8 mouse cellular contexts compared by ENCODE assay signal in genomic region chr4:116824541-116825004, GRCm38 (mm10). TPM values are rescaled to one million over a fixed set of nuclear protein-coding genes. Genes with fewer than 3 reads are reported as not detected.
DNase-seq lines count a peak whose midpoint lies in the region; ATAC-seq and TF ChIP-seq lines count a peak whose summit lies in the region.

No protein-coding gene starts in this region.

- ATAC-seq in erythroid progenitor cell, adult 5-6 weeks (replicated peaks; ENCODE audit: low FRiP score, poor library complexity, severe bottlenecking): peak; percentile 48
- ATAC-seq in heart, embryonic 15.5 days (replicated peaks; ENCODE audit: insufficient number of reproducible peaks, insufficient read depth, low FRiP score, low read depth): peak; percentile 44
- ATAC-seq in liver, embryonic 15.5 days (ENCODE audit: insufficient read depth): peak; percentile 28
- peak; percentile 22; the same call in 1 of the 2 replicates for ATAC-seq in neural tube, embryonic 12.5 days (ENCODE audit: low FRiP score, low read depth)
- peak; percentile 21; the same call in 1 of the 2 replicates for ATAC-seq in stomach, postnatal 0 days (ENCODE audit: low FRiP score, low TSS enrichment)

- peak; percentile 47; the same call in 1 of the 2 replicates for TF ChIP-seq POLR2A in brain, embryonic 14.5 days (IDR thresholded peaks at IDR 0.05; ENCODE audit: borderline replicate concordance, extremely low read depth, insufficient read depth, insufficient read length, poor library complexity, severe bottlenecking)

- H3K27ac ChIP-seq in heart, embryonic 15.5 days: peak overlapping the region; percentile 86
- peak overlapping the region; percentile 66 for H3K27ac ChIP-seq in liver, embryonic 15.5 days (replicated peaks)
- H3K27ac ChIP-seq in neural tube, embryonic 12.5 days: no peak overlapping the region
- H3K27ac ChIP-seq in stomach, postnatal 0 days (replicated peaks): peak overlapping the region; percentile 65; the same call in 1 of the 2 replicates

- H3K9ac ChIP-seq in heart, embryonic 15.5 days: peak overlapping the region; percentile 73
- H3K9ac ChIP-seq in liver, embryonic 15.5 days: peak overlapping the region; percentile 70
- peak overlapping the region; percentile 70 for H3K9ac ChIP-seq in neural tube, embryonic 12.5 days
- H3K9ac ChIP-seq in stomach, postnatal 0 days (ENCODE audit: low read length): peak overlapping the region; percentile 80

- no peak for TF ChIP-seq CTCF in brain, embryonic 14.5 days (IDR thresholded peaks at IDR 0.05; ENCODE audit: borderline replicate concordance, extremely low read depth, insufficient read depth, insufficient read length)
- no peak for TF ChIP-seq CTCF in stomach, postnatal 0 days (IDR thresholded peaks at IDR 0.05; ENCODE audit: low read depth)

- peaks cover 15% of the 10 kb centered on the region for H3K27me3 ChIP-seq in heart, embryonic 15.5 days
- H3K27me3 ChIP-seq in liver, embryonic 15.5 days: peaks cover 20% of the 10 kb centered on the region
- H3K27me3 ChIP-seq in neural tube, embryonic 12.5 days (replicated peaks): peaks cover 16% of the 10 kb centered on the region
- H3K27me3 ChIP-seq in stomach, postnatal 0 days (ENCODE audit: control insufficient read depth, insufficient read depth, low read length): 0 out of 2 replicates have a peak, but pooled peaks cover 2% of the 10 kb centered on the region

- no peak for TF ChIP-seq EP300 in stomach, postnatal 0 days (optimal IDR thresholded peaks at IDR 0.05)

- H3K4me1 ChIP-seq in heart, embryonic 15.5 days (replicated peaks): peaks cover 18% of the 10 kb centered on the region
- peaks cover 34% of the 10 kb centered on the region for H3K4me1 ChIP-seq in liver, embryonic 15.5 days (replicated peaks)
- peaks cover 21% of the 10 kb centered on the region for H3K4me1 ChIP-seq in neural tube, embryonic 12.5 days
- no peaks in the 10 kb centered on the region; the same call in 1 of the 2 replicates for H3K4me1 ChIP-seq in stomach, postnatal 0 days (replicated peaks; ENCODE audit: control insufficient read depth, insufficient read depth)

- peak; percentile 69 to 71 for DNase-seq in B cell, adult 2 months
- DNase-seq in brain, embryonic 14.5 days (ENCODE audit: low read depth): peak; percentile 83
- peak; percentile 76 for DNase-seq in kidney, postnatal 10 days
- DNase-seq in stomach, postnatal 0 days (ENCODE audit: low spot score): peak; percentile 65

- 1% methylated on average over 29 of the region's 29 CpGs for WGBS in heart, embryonic 15.5 days
- WGBS in liver, embryonic 15.5 days (ENCODE audit: insufficient replicate concordance): 2% methylated on average over 29 of the region's 29 CpGs
- 1% methylated on average over 29 of the region's 29 CpGs for WGBS in neural tube, embryonic 12.5 days
- 5% methylated on average over 29 of the region's 29 CpGs for WGBS in stomach, postnatal 0 days

- H3K4me2 ChIP-seq in heart, embryonic 15.5 days: peak overlapping the region; percentile 81
- H3K4me2 ChIP-seq in liver, embryonic 15.5 days: peak overlapping the region; percentile 83
- H3K4me2 ChIP-seq in neural tube, embryonic 12.5 days (replicated peaks): peak overlapping the region; percentile 77
- H3K4me2 ChIP-seq in stomach, postnatal 0 days (replicated peaks; ENCODE audit: low read depth): peak overlapping the region; percentile 76

- H3K36me3 ChIP-seq in heart, embryonic 15.5 days: no peaks in the 10 kb centered on the region
- H3K36me3 ChIP-seq in liver, embryonic 15.5 days (replicated peaks): no peaks in the 10 kb centered on the region
- no peaks in the 10 kb centered on the region for H3K36me3 ChIP-seq in neural tube, embryonic 12.5 days
- no peaks in the 10 kb centered on the region for H3K36me3 ChIP-seq in stomach, postnatal 0 days (ENCODE audit: control insufficient read depth, insufficient read depth, low read length)

- H3K4me3 ChIP-seq in heart, embryonic 15.5 days: peak overlapping the region; percentile 70
- peak overlapping the region; percentile 69 for H3K4me3 ChIP-seq in liver, embryonic 15.5 days (replicated peaks)
- H3K4me3 ChIP-seq in neural tube, embryonic 12.5 days: peak overlapping the region; percentile 54
- peak overlapping the region; percentile 60 for H3K4me3 ChIP-seq in stomach, postnatal 0 days (ENCODE audit: low read depth, low read length)

- H3K9me3 ChIP-seq in heart, embryonic 15.5 days (replicated peaks): no peaks in the 10 kb centered on the region
- no peaks in the 10 kb centered on the region for H3K9me3 ChIP-seq in liver, embryonic 15.5 days (replicated peaks)
- no peaks in the 10 kb centered on the region for H3K9me3 ChIP-seq in neural tube, embryonic 12.5 days
- no peaks in the 10 kb centered on the region for H3K9me3 ChIP-seq in stomach, postnatal 0 days (ENCODE audit: control insufficient read depth, low read length)

RNA-seq across cellular contexts. Expression of gene Hpdl, which starts 3.1 kb away (rescaled TPM):
- 0.34 and 0.64 TPM in 2 replicates for polyA plus RNA-seq in brain, embryonic 14.5 days (2012; rRNA removed)
- total RNA-seq in erythroid progenitor cell, adult 5-6 weeks (2015; ENCODE audit: low replicate concordance): not detected in 2 replicates
- total RNA-seq in erythroid progenitor cell, adult 5-6 weeks (2017; ENCODE audit: low replicate concordance): not detected in 2 replicates
- polyA plus RNA-seq in heart, embryonic 15.5 days (2015; fragmentation: Nextera tagmentation; extraction: Ambion mirVana): 0.89 and 1.0 TPM in 2 replicates
- 0.18 and 0.30 TPM in 2 replicates for polyA plus RNA-seq in liver, embryonic 15.5 days (2015; fragmentation: Nextera tagmentation; extraction: Ambion mirVana)
- polyA plus RNA-seq in neural tube, embryonic 12.5 days (2016; fragmentation: Nextera tagmentation; extraction: Ambion mirVana): 1.3 and 1.6 TPM in 2 replicates
- polyA plus RNA-seq in stomach, postnatal 0 days (2015; fragmentation: Nextera tagmentation; extraction: Ambion mirVana): 0.51 and 0.85 TPM in 2 replicates

RNA-seq across cellular contexts. Expression of gene Mutyh, which starts 17.1 kb away (rescaled TPM):
- polyA plus RNA-seq in brain, embryonic 14.5 days (2012; rRNA removed): 10.7 and 21.2 TPM in 2 replicates
- 0.84 and 9.4 TPM in 2 replicates for total RNA-seq in erythroid progenitor cell, adult 5-6 weeks (2015; ENCODE audit: low replicate concordance)
- total RNA-seq in erythroid progenitor cell, adult 5-6 weeks (2017; ENCODE audit: low replicate concordance): 1.2 TPM in 1 of 2 replicates, not detected in the other
- polyA plus RNA-seq in heart, embryonic 15.5 days (2015; fragmentation: Nextera tagmentation; extraction: Ambion mirVana): 6.6 and 9.2 TPM in 2 replicates
- polyA plus RNA-seq in liver, embryonic 15.5 days (2015; fragmentation: Nextera tagmentation; extraction: Ambion mirVana): 3.0 and 3.2 TPM in 2 replicates
- polyA plus RNA-seq in neural tube, embryonic 12.5 days (2016; fragmentation: Nextera tagmentation; extraction: Ambion mirVana): 13.6 and 14.5 TPM in 2 replicates
- polyA plus RNA-seq in stomach, postnatal 0 days (2015; fragmentation: Nextera tagmentation; extraction: Ambion mirVana): 3.1 and 3.9 TPM in 2 replicates

RNA-seq across cellular contexts. Expression of gene Toe1, which starts 17.1 kb away (rescaled TPM):
- polyA plus RNA-seq in brain, embryonic 14.5 days (2012; rRNA removed): 34.3 and 41.7 TPM in 2 replicates
- total RNA-seq in erythroid progenitor cell, adult 5-6 weeks (2015; ENCODE audit: low replicate concordance): 4.6 and 6.8 TPM in 2 replicates
- 4.1 and 27.0 TPM in 2 replicates for total RNA-seq in erythroid progenitor cell, adult 5-6 weeks (2017; ENCODE audit: low replicate concordance)
- 17.9 and 21.9 TPM in 2 replicates for polyA plus RNA-seq in heart, embryonic 15.5 days (2015; fragmentation: Nextera tagmentation; extraction: Ambion mirVana)
- 14.3 and 14.8 TPM in 2 replicates for polyA plus RNA-seq in liver, embryonic 15.5 days (2015; fragmentation: Nextera tagmentation; extraction: Ambion mirVana)
- polyA plus RNA-seq in neural tube, embryonic 12.5 days (2016; fragmentation: Nextera tagmentation; extraction: Ambion mirVana): 31.3 and 32.0 TPM in 2 replicates
- polyA plus RNA-seq in stomach, postnatal 0 days (2015; fragmentation: Nextera tagmentation; extraction: Ambion mirVana): 16.0 and 17.3 TPM in 2 replicates

RNA-seq across cellular contexts. Expression of gene Zswim5, which starts 52.6 kb away (rescaled TPM):
- 30.1 and 36.0 TPM in 2 replicates for polyA plus RNA-seq in brain, embryonic 14.5 days (2012; rRNA removed)
- total RNA-seq in erythroid progenitor cell, adult 5-6 weeks (2015; ENCODE audit: low replicate concordance): not detected in 2 replicates
- not detected in 2 replicates for total RNA-seq in erythroid progenitor cell, adult 5-6 weeks (2017; ENCODE audit: low replicate concordance)
- 0.42 and 0.60 TPM in 2 replicates for polyA plus RNA-seq in heart, embryonic 15.5 days (2015; fragmentation: Nextera tagmentation; extraction: Ambion mirVana)
- polyA plus RNA-seq in liver, embryonic 15.5 days (2015; fragmentation: Nextera tagmentation; extraction: Ambion mirVana): 0.02 and 0.05 TPM in 2 replicates
- 10.2 and 10.4 TPM in 2 replicates for polyA plus RNA-seq in neural tube, embryonic 12.5 days (2016; fragmentation: Nextera tagmentation; extraction: Ambion mirVana)
- 0.04 and 0.06 TPM in 2 replicates for polyA plus RNA-seq in stomach, postnatal 0 days (2015; fragmentation: Nextera tagmentation; extraction: Ambion mirVana)
